Mouse (Mus musculus) heart, postnatal 0 days (tissue): ENCODE results near the gene Srek1. TPM values are rescaled to one million over a fixed set of nuclear protein-coding genes. Genes with fewer than 3 reads are reported as not detected.

Experiments used
- ATAC-seq: fragments of 200-750 bp; cut with Nextera tagmentation; 2 replicates; pipeline ENCODE4 v1.8.0; 2017; ENCODE audit warnings: low read depth, moderate number of reproducible peaks, moderate library complexity; ENCODE audit not compliant: insufficient read depth
- DNase-seq: peaks from one replicate; pipeline ENCODE4 v3.0.0-alpha.2; 2016; ENCODE audit warnings: low spot score
- H3K27ac ChIP-seq: fragments of 300-500 bp; sonication (generic); 2 replicates; pipeline ENCODE4 v1.5.1; 2014; ENCODE audit warnings: low read depth, mild to moderate bottlenecking
- H3K27me3 ChIP-seq: fragments of 300-500 bp; sonication (generic); 2 replicates; pipeline ENCODE4 v1.6.1; 2014; ENCODE audit warnings: low read length, mixed read lengths; ENCODE audit not compliant: control insufficient read depth, insufficient read depth
- H3K36me3 ChIP-seq: fragments of 300-500 bp; sonication (generic); replicated peaks from 2 replicates; pipeline ENCODE4 v1.6.1; 2014; ENCODE audit warnings: low read length, mixed read lengths; ENCODE audit not compliant: control insufficient read depth, insufficient read depth
- H3K4me1 ChIP-seq: fragments of 300-500 bp; sonication (generic); 2 replicates; pipeline ENCODE4 v1.6.1; 2014; ENCODE audit warnings: antibody characterized with exemption; ENCODE audit not compliant: control insufficient read depth, insufficient read depth
- H3K4me2 ChIP-seq: fragments of 300-500 bp; sonication (generic); 2 replicates; pipeline ENCODE4 v1.6.1; 2014; ENCODE audit warnings: low read depth, mild to moderate bottlenecking, low read length, moderate library complexity
- H3K4me3 ChIP-seq: fragments of 300-500 bp; sonication (generic); 2 replicates; pipeline ENCODE4 v1.5.1; 2014; ENCODE audit warnings: low read depth, low read length
- H3K9ac ChIP-seq: fragments of 300-500 bp; sonication (generic); replicated peaks from 2 replicates; pipeline ENCODE4 v1.6.1; 2014; ENCODE audit warnings: low read depth, low read length, mixed read lengths
- H3K9me3 ChIP-seq: fragments of 300-500 bp; sonication (generic); replicated peaks from 2 replicates; pipeline ENCODE4 v1.6.1; 2016; ENCODE audit warnings: low read length; ENCODE audit not compliant: control insufficient read depth
- CTCF ChIP-seq: IDR thresholded peaks from 2 replicates; pipeline ENCODE4 v1.5.1; 2016; ENCODE audit warnings: antibody characterized with exemption, control low read depth, low read depth
- EP300 ChIP-seq: IDR thresholded peaks from 2 replicates; pipeline ENCODE4 v1.6.1; 2016; ENCODE audit warnings: antibody characterized with exemption, low read depth
- WGBS: fragments of 180-500 bp; shearing (Covaris S2); extraction: QIAGEN DNeasy Blood & Tissue Kit; methylation state at CpG from one replicate; pipeline ENCODE4 v1.1.7; 2014; 5-methylcytosine and 5-hydroxymethylcytosine counted together
- polyA plus RNA-seq: library from polyadenylated mRNA; unstranded; fragments of >200 nt; fragmentation: Nextera tagmentation; extraction: Ambion mirVana; gene quantifications from 2 replicates; pipeline ENCODE4 v1.2.1, GENCODE M21; 2015
- total RNA-seq: library from RNA; depleted of rRNA; stranded (reverse); fragments of >200 nt; gene quantifications from 2 replicates; pipeline ENCODE4 v1.2.3, GENCODE M21; 2014; ENCODE audit warnings: low replicate concordance

Gene Srek1
- total and polyA plus RNA-seq, 2 experiments from 2014 or later: 24.4 to 28.0 TPM

- Histone ChIP-seq H3K9ac (no peak overlapping the region), H3K4me2 (peak overlapping the region; percentile 33), H3K4me1 (peaks cover 3% of the 10 kb centered on the region; the same call in 1 of the 2 replicates), H3K27me3 (no peaks in the 10 kb centered on the region), H3K36me3 (no peaks in the 10 kb centered on the region), H3K27ac (peak overlapping the region; percentile 9; the same call in 1 of the 2 replicates), H3K4me3 (0 out of 2 replicates have a peak overlapping the region, but pooled peaks have one; percentile 13), H3K9me3 (no peaks in the 10 kb centered on the region)
- DNase-seq (peak; percentile 64), ATAC-seq (peak; percentile 75)
- 27% methylated on average over 11 of the region's 11 CpGs for WGBS
- TF ChIP-seq EP300 (no peak), CTCF (no peak)
These were observed 62.9 kb downstream of the Srek1 start for GRCm38 (mm10) chr13:103711406-103712025.

- DNase-seq: no peak
- Histone ChIP-seq H3K36me3 (no peaks in the 10 kb centered on the region), H3K9me3 (no peaks in the 10 kb centered on the region), H3K4me3 (no peak overlapping the region), H3K4me1 (peaks cover 3% of the 10 kb centered on the region; the same call in 1 of the 2 replicates), H3K27ac (no peak overlapping the region), H3K9ac (no peak overlapping the region), H3K4me2 (no peak overlapping the region), H3K27me3 (no peaks in the 10 kb centered on the region)
- 50% methylated on average over 7 of the region's 7 CpGs for WGBS
- TF ChIP-seq EP300 (no peak), CTCF (peak; percentile 41)
- ATAC-seq: no peak; the same call in 1 of the 2 replicates
These were observed 64.0 kb downstream of the Srek1 start for GRCm38 (mm10) chr13:103710359-103710781.

- H3K9ac ChIP-seq: no peak overlapping the region
- no peak overlapping the region for H3K27ac ChIP-seq
- 72% methylated on average over 6 of the region's 6 CpGs for WGBS
- H3K27me3 ChIP-seq: no peaks in the 10 kb centered on the region
- peaks cover 4% of the 10 kb centered on the region; the same call in 1 of the 2 replicates for H3K4me1 ChIP-seq
- no peak for ATAC-seq
- no peaks in the 10 kb centered on the region for H3K9me3 ChIP-seq
- DNase-seq: no peak
- H3K4me2 ChIP-seq: no peak overlapping the region
- H3K36me3 ChIP-seq: no peaks in the 10 kb centered on the region
- TF ChIP-seq CTCF (no peak), EP300 (no peak)
- no peak overlapping the region for H3K4me3 ChIP-seq
These were observed 68.9 kb downstream of the Srek1 start for GRCm38 (mm10) chr13:103705436-103705978.

GRCm38 (mm10) chr13:103703833-103704232, 70.6 kb downstream of the Srek1 start:
- H3K9ac ChIP-seq: no peak overlapping the region
- TF ChIP-seq CTCF: no peak
- no peak for TF ChIP-seq EP300
- H3K4me3 ChIP-seq: no peak overlapping the region
- no peaks in the 10 kb centered on the region for H3K36me3 ChIP-seq
- DNase-seq (no peak), ATAC-seq (no peak)
- 72% methylated on average over 6 of the region's 6 CpGs for WGBS
- no peak overlapping the region for H3K27ac ChIP-seq
- H3K4me1 ChIP-seq: peaks cover 5% of the 10 kb centered on the region; the same call in 1 of the 2 replicates
- H3K4me2 ChIP-seq: no peak overlapping the region
- no peaks in the 10 kb centered on the region for H3K27me3 ChIP-seq
- no peaks in the 10 kb centered on the region for H3K9me3 ChIP-seq

GRCm38 (mm10) chr13:103703386-103703785, 71.0 kb downstream of the Srek1 start:
- Histone ChIP-seq H3K36me3 (no peaks in the 10 kb centered on the region), H3K4me1 (peaks cover 5% of the 10 kb centered on the region; the same call in 1 of the 2 replicates), H3K27me3 (no peaks in the 10 kb centered on the region), H3K4me2 (no peak overlapping the region), H3K9ac (no peak overlapping the region), H3K9me3 (no peaks in the 10 kb centered on the region), H3K4me3 (no peak overlapping the region), H3K27ac (no peak overlapping the region)
- ATAC-seq (peak; percentile 79), DNase-seq (peak; percentile 63)
- WGBS: 32% methylated on average over 7 of the region's 7 CpGs
- TF ChIP-seq EP300: no peak
- peak; percentile 89 for TF ChIP-seq CTCF
